Mouse (Mus musculus) stomach, postnatal 0 days (tissue): Measurements from ENCODE around the gene Eva1b.

ENCODE experiments used
- CTCF ChIP-seq: IDR thresholded peaks from 2 replicates; pipeline ENCODE4 v1.5.1; 2016; ENCODE audit warnings: antibody characterized with exemption, low read depth, mild to moderate bottlenecking, moderate library complexity
- EP300 ChIP-seq: optimal IDR thresholded peaks from 2 replicates; pipeline ENCODE3; 2016; ENCODE audit warnings: antibody characterized with exemption

- no peak for TF ChIP-seq CTCF
- no peak for TF ChIP-seq EP300
Observed at GRCm38 (mm10) chr4:126134639-126135038, 12.9 kb upstream of the Eva1b start.
